Mouse (Mus musculus): ENCODE measurements around the gene Gm6356.
"Not testable (repeated sequence)": the region's sequence is repeated elsewhere in the genome, so short reads cannot be mapped to it uniquely, and the experiment has no call there.

Gm6356 gene

DNA sequence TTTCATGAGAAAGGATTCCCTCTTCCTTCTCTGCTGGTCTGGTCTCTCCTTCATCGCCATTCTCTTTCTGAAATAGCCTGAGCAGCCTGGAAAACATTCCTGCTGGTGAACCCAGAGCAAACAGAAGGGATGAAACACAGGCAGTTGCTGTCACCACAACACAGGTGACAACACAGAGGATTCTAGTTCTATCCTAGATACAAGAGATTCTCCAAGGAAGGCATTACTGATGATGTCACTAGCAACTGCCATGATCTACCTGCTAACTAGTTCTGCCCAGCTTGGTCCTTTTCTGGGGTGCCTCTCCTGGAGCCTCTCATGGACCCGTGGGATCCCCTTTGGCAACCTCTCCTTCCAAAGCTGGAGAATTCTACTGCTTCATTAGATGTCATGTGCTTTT is at the start of gene Gm6356:
Gm6356 (minus strand) TSS at position 101 of the 400 bp plus-strand sequence.
- CTCF ChIA-PET, POLR2A ChIA-PET: not testable (repeated sequence)
